Mouse (Mus musculus) cerebellum, adult 11-12 months (tissue): ENCODE results near the gene Thada.

Experiments used
- DNase-seq: peaks from one replicate; pipeline ENCODE4 v3.0.0; 2022

The Thada gene

DNA sequence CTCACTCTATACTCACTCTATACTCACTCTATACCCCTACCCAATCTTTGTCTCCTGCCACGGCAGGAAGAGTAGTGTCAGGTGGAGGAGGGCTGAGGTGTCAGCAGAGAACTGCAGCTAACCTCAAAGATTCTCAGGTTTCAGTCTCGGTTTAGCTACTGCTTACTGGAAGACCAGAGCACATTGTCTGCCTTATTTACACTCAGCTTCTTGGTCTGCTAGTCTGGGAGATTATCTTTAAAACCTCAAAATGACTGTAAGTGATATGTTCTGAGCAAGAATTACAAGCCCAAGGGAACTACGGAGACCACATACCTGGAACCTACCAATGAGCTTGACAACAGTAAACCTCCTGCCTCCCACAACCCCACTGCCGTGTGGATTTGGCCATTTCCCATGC is 31.0 kb downstream of the Thada start:
- no peak for DNase-seq

DNA sequence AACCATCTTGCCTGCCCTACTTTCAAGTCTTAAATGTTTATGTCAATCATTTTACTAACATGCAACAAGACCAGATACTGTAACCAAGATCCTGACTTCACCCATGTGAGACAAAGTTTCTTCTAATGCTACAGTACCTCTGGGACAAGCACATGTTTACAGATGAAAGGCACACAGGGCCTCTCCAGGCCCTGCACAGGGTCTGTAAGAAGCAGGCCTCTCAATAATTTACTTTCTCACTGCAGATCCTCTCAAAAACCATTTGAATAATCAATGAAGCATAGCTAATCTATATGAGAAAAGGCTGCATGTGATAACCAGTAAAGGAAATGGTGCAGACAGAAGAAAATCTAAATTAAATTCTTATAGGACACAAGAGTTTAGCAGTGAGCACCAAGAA is 31.8 kb downstream of the Thada start:
- no peak for DNase-seq

- no peak for DNase-seq
Observed at GRCm38 (mm10) chr17:84431991-84432390, 34.0 kb downstream of the Thada start.

GRCm38 (mm10) chr17:84424258-84424657 is 41.7 kb downstream of the Thada start:
- no peak for DNase-seq

GRCm38 (mm10) chr17:84422916-84423315 is 43.1 kb downstream of the Thada start:
- DNase-seq: no peak

DNA sequence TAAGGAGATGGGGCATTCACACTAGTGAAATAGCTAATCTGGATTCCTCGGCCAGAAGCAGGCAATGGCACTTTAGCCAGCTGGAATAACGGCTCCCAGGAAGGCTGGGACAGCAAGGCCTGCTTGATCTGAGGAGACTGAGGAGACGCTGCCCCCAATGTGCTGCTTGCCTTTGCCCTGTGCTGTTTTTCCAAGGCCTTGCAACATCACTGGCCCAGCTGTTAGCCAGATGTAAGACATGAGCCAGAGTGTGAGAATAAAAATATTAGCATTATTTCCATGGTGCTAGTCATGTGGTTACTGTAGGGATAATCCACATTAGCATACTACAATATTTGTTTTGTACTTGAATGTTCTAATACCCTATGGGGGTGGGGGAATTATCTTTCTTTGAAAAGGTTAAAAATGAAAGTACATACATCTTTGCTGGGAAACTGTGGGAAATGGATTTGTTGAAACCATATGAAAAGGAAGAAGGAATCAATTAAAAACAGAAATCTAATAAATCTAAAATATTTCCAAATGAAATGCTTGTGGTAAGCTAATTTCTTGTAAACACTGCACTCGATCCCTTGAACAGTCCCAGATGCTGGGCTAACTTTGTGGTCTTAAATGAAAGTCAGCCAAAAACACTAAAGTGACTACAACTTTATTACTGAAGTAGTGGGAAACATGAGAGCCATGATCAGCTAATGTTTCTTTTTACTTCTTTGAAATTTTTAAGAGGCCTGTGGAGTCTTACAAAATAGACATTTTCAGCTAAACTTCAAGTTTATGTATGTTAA is 43.8 kb downstream of the Thada start:
- no peak for DNase-seq

GRCm38 (mm10) chr17:84421042-84421441 is 45.0 kb downstream of the Thada start:
- no peak for DNase-seq

- DNase-seq: no peak
Observed at GRCm38 (mm10) chr17:84420276-84420639, 45.7 kb downstream of the Thada start.

GRCm38 (mm10) chr17:84419326-84420275 is 46.4 kb downstream of the Thada start:
- no peak for DNase-seq

GRCm38 (mm10) chr17:84415936-84416335 is 50.1 kb downstream of the Thada start:
- no peak for DNase-seq

- DNase-seq: no peak
Observed at GRCm38 (mm10) chr17:84408731-84409130, 57.3 kb downstream of the Thada start.

- DNase-seq: no peak
Observed at GRCm38 (mm10) chr17:84405616-84406015, 60.4 kb downstream of the Thada start.

DNA sequence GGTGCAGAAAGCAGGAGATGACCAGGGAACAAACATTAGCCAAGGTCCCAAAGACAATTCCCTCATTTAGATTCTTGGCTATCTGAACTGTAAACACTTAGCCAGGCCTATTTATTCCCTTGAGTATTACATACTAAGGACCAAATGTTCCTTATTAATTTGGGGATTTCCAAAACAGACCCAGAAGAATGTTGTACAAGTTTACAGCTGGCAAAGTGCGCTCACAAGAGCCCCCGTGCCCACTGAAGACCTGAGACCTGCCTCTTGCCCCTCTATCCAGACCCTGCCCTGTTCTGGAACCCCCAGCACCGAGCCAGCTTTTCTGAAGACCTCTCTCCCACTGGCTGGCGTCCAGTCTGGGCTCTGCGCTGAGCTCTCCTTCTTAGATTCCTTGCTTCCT is 64.2 kb downstream of the Thada start:
- DNase-seq: no peak

DNA sequence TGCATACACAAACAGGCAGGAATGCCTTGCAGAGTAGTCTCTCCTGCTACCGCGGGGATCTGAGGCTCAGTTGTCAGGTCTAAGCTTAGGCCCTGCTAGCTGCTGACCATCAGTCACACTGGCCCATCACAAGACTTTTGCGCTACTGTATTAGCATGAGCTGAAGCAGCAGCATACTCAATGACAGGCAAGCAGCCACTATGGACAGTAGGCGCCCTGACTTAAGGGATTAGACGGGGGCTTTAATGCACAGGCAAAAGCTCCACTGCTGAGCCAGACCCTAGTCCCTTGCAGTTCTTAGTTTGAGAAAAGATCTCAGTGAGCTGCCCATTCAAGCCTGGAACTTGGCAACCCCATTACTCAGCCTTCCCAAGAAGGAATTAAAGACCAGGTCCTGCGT is 66.6 kb downstream of the Thada start:
- no peak for DNase-seq

GRCm38 (mm10) chr17:84390026-84390425 is 76.0 kb downstream of the Thada start:
- DNase-seq: no peak

- no peak for DNase-seq
Observed at GRCm38 (mm10) chr17:84386176-84386575, 79.8 kb downstream of the Thada start.

GRCm38 (mm10) chr17:84385696-84386095 is 80.3 kb downstream of the Thada start:
- DNase-seq: no peak

DNA sequence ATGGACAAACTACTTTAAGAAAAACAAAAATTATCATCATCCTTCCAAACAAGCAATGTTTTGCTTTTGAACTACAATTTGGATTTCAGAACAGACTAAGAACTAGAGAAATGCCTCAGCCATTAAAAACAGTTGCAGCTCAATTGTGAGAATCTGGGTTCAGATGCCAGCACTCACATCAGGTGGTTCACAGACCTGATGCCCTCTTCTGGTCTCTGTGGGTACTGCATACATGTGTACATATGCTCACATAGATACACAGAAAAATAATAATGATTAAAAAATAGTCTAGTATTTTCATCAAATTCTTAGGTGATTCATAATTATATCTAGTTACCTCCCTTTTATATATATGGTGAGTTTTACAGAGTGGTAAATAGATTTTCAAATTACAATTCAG is 81.3 kb downstream of the Thada start:
- DNase-seq: no peak

DNA sequence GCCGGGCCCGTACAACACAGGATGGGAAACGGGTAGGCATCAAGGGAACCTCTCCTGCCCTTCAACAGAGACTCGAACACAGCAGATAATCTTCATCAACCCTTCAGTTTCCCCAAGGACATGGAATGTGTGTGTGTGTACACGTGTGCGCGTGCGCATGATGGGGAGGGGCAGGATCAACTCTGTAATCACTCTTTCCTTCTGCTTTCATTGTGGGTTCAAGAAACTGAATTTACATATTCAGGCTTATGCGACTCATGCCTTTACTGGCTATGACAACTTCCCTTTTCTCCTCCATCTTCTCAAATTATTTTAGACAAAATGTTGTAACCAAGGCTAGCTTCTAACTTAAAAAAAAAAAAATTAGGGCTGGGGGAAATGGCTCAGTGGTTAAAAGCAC is 85.7 kb downstream of the Thada start:
- DNase-seq: no peak

- DNase-seq: no peak
Observed at GRCm38 (mm10) chr17:84376882-84377281, 89.1 kb downstream of the Thada start.

- no peak for DNase-seq
Observed at GRCm38 (mm10) chr17:84372411-84373045, 93.5 kb downstream of the Thada start.

DNA sequence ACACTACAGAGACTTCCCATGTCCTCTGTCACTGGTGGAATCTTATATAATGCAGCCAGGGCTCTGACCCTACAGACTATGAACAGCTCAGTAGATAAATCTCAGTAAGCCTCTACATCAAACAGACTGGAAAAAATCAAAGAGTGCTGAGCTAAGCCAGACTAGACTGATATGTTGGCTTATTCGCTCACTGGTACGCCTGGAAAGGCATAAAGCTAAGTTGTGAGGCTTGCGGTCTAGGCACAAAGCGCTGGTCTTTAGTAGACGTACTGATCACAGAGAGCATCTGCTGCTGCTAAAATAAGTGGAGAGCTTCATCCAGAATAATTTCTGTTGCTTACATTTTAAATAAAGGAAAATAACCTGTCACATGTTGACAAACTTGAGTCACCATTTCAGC is 95.6 kb downstream of the Thada start:
- DNase-seq: no peak

DNA sequence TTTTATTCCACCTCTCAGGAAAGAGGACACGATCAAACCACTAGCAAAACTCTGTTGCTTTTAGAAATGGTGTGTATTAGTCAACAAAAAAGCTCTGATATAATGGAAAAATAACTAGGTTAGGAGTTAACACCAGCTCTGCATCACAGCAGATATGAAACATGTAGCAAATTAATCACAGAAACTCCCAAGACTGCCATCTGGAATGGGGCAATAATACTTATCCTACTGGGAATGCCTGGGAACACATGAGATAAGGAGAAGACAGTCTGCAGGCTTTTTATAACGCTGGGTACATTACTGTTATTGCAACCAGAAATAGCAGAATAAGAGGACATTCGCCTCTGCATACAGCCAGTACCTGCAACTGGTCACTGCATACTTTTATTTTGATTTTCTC is 96.2 kb downstream of the Thada start:
- no peak for DNase-seq
